In the genomic region with DNA sequence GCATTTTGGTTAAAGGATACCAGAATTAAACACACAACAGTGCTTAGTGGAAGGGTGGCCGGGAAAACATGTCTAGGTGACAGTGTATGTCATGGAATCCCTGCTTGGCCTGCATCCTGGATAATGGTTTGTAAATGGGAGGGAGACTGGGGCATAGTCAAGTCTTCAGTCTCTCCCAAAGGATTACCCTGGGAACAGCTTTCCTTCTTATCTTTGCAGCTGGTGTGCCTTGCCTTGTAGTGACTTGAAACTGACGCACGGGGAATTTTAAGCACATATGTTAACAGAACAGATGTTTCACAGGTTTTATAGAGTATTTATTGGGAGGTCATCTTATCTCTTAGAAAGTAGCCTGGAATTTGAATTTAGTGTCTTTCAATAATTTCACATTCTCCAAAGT, we compare ENCODE assay signal across 26 mouse cellular contexts. TPM values are rescaled to one million over a fixed set of nuclear protein-coding genes. Genes with fewer than 3 reads are reported as not detected.
"Had no signal": no experiment of that assay in that cellular context is flagged by ENCODE, and none has a peak within 500 bp of the region (broad histone marks: within the 10 kb centered on the region; RNA-seq: fewer than 3 reads in every experiment).

No protein-coding gene starts in this region.

- H3K4me2 ChIP-seq: embryonic facial prominence, embryonic 12.5 days; embryonic facial prominence, embryonic 13.5 days; embryonic facial prominence, embryonic 15.5 days; forebrain, embryonic 12.5 days; forebrain, embryonic 13.5 days; forebrain, embryonic 15.5 days; heart, embryonic 11.5 days had no signal

- DNase-seq: cerebellum, adult 9-10 months; cerebellum, adult 9-11 months; cerebellum, postnatal 10 days; cerebellum, postnatal 14 days; cerebellum, postnatal 25 days; cerebellum, postnatal 36 days; embryo, embryonic 11 days; forebrain, postnatal 0 days; gastrocnemius, adult 2 months; gastrocnemius, postnatal 10 days; gastrocnemius, postnatal 14 days; gastrocnemius, postnatal 25 days; gastrocnemius, postnatal 36 days; heart, adult 2 months had no signal

- H3K4me3 ChIP-seq: embryonic facial prominence, embryonic 10.5 days; embryonic facial prominence, embryonic 12.5 days; embryonic facial prominence, embryonic 13.5 days; embryonic facial prominence, embryonic 15.5 days; erythroblast, embryonic 14.5 days; forebrain, embryonic 10.5 days; forebrain, embryonic 12.5 days; forebrain, embryonic 13.5 days; forebrain, embryonic 15.5 days; gastrocnemius, adult 2 months; heart, adult 2 months; heart, embryonic 10.5 days had no signal

- H3K27me3 ChIP-seq: embryonic facial prominence, embryonic 12.5 days; embryonic facial prominence, embryonic 13.5 days; embryonic facial prominence, embryonic 15.5 days; forebrain, embryonic 12.5 days; forebrain, embryonic 13.5 days; forebrain, embryonic 15.5 days had no signal

- H3K36me3 ChIP-seq: embryonic facial prominence, embryonic 12.5 days; embryonic facial prominence, embryonic 13.5 days; embryonic facial prominence, embryonic 15.5 days; forebrain, embryonic 10.5 days; forebrain, embryonic 12.5 days; forebrain, embryonic 15.5 days had no signal

RNA-seq across cellular contexts. Expression of gene Lypd6, which starts 18.5 kb away (rescaled TPM):
- total RNA-seq: common myeloid progenitor, adult 5-6 weeks had no signal
- polyA plus RNA-seq: erythroblast, embryonic 14.5 days had no signal
